Mouse (Mus musculus) limb, embryonic 10.5 days (tissue): ENCODE measurements at regions not wholly inside any gene's neighbourhood (a gene's known extent, or its start where the extent isn't known, plus 50 kb on each side); places are given as distances from the start of the nearest gene placed in this dataset.

Experiments used
- DNase-seq: peaks from one replicate; pipeline ENCODE4 v3.0.0-alpha.2; 2017; ENCODE audit warnings: low spot score
- H3K27ac ChIP-seq: fragments of 300-500 bp; sonication (generic); 2 replicates; pipeline ENCODE4 v1.5.1; 2016; ENCODE audit warnings: mild to moderate bottlenecking
- H3K27me3 ChIP-seq: fragments of 300-500 bp; sonication (generic); 2 replicates; pipeline ENCODE4 v1.6.1; 2016; ENCODE audit warnings: low read depth, mild to moderate bottlenecking; ENCODE audit not compliant: poor library complexity, severe bottlenecking
- H3K36me3 ChIP-seq: fragments of 300-500 bp; sonication (generic); 2 replicates; pipeline ENCODE4 v1.6.1; 2016; ENCODE audit warnings: mild to moderate bottlenecking, moderate library complexity
- H3K4me1 ChIP-seq: fragments of 300-500 bp; sonication (generic); 2 replicates; pipeline ENCODE4 v1.6.1; 2016
- H3K4me3 ChIP-seq: fragments of 300-500 bp; sonication (generic); 2 replicates; pipeline ENCODE4 v1.5.1; 2016; ENCODE audit warnings: mild to moderate bottlenecking, moderate library complexity
- H3K9me3 ChIP-seq: fragments of 300-500 bp; sonication (generic); replicated peaks from 2 replicates; pipeline ENCODE4 v1.6.1; 2016; ENCODE audit warnings: mild to moderate bottlenecking
- WGBS: fragments of 180-500 bp; shearing (Covaris S2); methylation state at CpG from one replicate; pipeline ENCODE4 v1.1.7; 2016; 5-methylcytosine and 5-hydroxymethylcytosine counted together

DNA sequence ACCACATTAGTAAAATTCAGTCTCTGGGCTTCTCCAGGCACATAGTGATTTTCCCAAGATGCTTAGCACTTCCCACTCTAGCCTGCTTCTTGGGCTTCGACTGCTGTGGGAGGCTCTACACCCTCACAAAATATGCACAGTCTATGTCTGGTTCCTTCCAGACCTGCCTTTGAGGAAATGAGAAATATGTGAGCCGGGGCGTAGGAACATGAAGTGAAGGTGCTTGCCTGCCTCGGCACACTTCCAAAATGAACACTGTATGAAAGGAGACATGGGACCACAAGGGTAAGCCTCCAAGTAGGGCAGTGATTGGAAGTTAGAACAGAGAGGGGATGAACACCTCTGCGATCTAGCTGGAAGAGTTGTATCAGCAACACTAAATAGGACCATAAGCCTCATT, 54.5 kb downstream of the Gm10260 start:
- DNase-seq: no peak
- Histone ChIP-seq H3K4me1 (no peaks in the 10 kb centered on the region), H3K9me3 (no peaks in the 10 kb centered on the region), H3K36me3 (no peaks in the 10 kb centered on the region), H3K4me3 (no peak overlapping the region), H3K27me3 (no peaks in the 10 kb centered on the region), H3K27ac (no peak overlapping the region)
- 90% methylated on average over 5 of the region's 5 CpGs for WGBS

DNA sequence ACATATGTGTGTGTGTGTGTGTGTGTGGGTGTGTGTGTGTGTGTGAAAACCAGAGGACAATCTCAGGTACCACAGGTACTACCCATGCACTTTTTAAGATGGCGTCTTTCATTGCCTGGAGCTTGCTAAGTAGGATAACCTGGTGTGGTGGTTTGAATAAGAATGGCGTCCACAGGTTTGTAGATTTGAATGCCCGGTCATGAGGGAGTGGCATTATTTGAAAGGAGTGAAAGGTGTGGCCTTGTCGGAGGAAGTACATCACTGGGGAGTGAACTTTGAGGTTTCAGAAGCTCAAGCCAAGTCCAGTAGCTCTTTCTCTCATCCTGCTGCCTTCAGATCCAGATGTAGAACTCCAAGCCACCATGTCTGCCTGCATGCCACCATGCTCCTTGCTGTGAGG, 55.9 kb downstream of the Gm10260 start:
- Histone ChIP-seq H3K4me1 (no peaks in the 10 kb centered on the region), H3K36me3 (no peaks in the 10 kb centered on the region), H3K27ac (no peak overlapping the region), H3K9me3 (no peaks in the 10 kb centered on the region), H3K27me3 (no peaks in the 10 kb centered on the region), H3K4me3 (no peak overlapping the region)
- no peak for DNase-seq
- WGBS: 90% methylated on average over 4 of the region's 4 CpGs

DNA sequence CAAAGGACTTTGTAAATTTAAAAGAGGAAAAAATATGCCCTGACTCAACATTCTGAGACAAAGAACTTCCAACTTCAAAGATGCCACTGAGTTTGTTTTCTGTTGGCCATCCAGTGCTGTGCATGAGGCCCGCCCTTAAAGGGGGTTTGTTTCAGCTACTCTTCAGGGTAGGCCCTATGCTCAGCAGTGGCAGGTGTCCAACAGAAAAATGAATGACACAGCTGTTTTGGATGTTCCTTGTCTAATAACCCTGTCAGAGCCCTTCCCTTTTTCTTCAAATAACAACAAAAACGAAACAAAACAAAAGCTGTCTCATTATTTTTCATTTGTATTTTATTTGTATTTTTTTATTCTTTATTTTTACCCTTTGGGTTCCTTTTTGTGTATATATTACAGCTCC, 61.5 kb downstream of the Gm10260 start:
- H3K27ac ChIP-seq: no peak overlapping the region
- DNase-seq: no peak
- H3K36me3 ChIP-seq: no peaks in the 10 kb centered on the region
- no peaks in the 10 kb centered on the region for H3K9me3 ChIP-seq
- peaks cover 6% of the 10 kb centered on the region for H3K4me1 ChIP-seq
- WGBS: 90% methylated on average over 2 of the region's 2 CpGs
- no peak overlapping the region for H3K4me3 ChIP-seq
- H3K27me3 ChIP-seq: no peaks in the 10 kb centered on the region

GRCm38 (mm10) chr13:97698317-97698716, 62.1 kb downstream of the Gm10260 start:
- no peaks in the 10 kb centered on the region for H3K27me3 ChIP-seq
- H3K27ac ChIP-seq: no peak overlapping the region
- no peak overlapping the region for H3K4me3 ChIP-seq
- 91% methylated on average over 1 of the region's 1 CpGs for WGBS
- no peaks in the 10 kb centered on the region for H3K9me3 ChIP-seq
- no peak for DNase-seq
- H3K4me1 ChIP-seq: peaks cover 6% of the 10 kb centered on the region
- no peaks in the 10 kb centered on the region for H3K36me3 ChIP-seq

DNA sequence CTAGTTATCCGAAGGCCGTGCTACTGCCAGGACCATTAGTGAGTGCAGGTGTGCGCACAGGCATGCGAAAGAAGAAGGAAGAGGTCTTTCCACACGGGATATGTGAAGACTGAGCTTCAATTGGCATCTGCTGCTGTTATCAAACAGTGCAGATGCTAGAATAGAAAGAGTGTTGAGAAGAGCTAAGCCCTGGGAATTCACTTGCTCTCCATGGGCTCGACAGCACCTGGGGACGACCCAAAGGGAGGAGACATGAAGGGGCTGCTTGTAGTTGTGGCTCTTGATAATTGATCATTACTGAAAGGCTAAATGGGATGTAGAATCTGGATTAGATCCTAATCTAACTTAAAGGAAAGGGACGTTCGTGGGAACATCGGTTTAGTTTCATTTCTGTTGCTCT, 63.2 kb downstream of the Gm10260 start:
- Histone ChIP-seq H3K36me3 (no peaks in the 10 kb centered on the region), H3K4me3 (no peak overlapping the region), H3K4me1 (peaks cover 6% of the 10 kb centered on the region), H3K27me3 (no peaks in the 10 kb centered on the region), H3K9me3 (no peaks in the 10 kb centered on the region), H3K27ac (no peak overlapping the region)
- no peak for DNase-seq
- WGBS: 87% methylated on average over 10 of the region's 10 CpGs

GRCm38 (mm10) chr13:97695022-97695421, 65.4 kb downstream of the Gm10260 start:
- no peak overlapping the region for H3K4me3 ChIP-seq
- 71% methylated on average over 2 of the region's 2 CpGs for WGBS
- no peaks in the 10 kb centered on the region for H3K27me3 ChIP-seq
- no peak overlapping the region for H3K27ac ChIP-seq
- H3K4me1 ChIP-seq: peaks cover 6% of the 10 kb centered on the region
- DNase-seq: no peak
- no peaks in the 10 kb centered on the region for H3K36me3 ChIP-seq
- H3K9me3 ChIP-seq: no peaks in the 10 kb centered on the region

DNA sequence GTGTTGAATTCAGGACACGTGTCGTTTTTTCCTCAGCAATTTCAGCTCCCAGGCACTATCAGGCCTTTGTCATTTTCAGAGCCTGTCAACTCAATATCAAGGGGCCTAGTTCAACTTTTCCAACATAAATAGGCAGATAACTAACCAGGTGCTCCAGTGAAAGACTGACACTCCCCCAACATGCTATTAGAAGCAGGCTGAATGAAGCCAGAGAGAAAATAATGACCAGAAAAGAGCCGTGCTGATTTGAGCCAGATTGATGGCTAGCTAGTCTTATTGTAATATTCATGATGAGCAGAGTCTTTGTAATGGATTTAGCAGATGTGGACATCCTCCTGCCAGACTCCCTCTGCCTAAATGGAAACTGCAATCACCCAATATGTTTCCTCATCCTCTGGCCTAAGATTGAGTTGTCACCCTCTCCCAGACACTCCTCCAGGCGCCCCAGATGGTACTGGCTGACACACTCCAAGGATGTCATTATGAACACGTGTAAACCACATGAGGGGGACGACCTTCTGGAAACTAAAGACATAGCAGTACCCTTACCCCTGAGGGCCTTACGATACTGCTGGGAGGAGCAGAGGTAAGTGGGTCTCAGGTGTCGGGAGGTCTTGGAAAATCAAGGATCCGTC, 66.0 kb downstream of the Gm10260 start:
- WGBS: 57% methylated on average over 9 of the region's 9 CpGs
- Histone ChIP-seq H3K4me3 (no peak overlapping the region), H3K4me1 (peaks cover 6% of the 10 kb centered on the region), H3K9me3 (no peaks in the 10 kb centered on the region), H3K27ac (no peak overlapping the region), H3K36me3 (no peaks in the 10 kb centered on the region), H3K27me3 (no peaks in the 10 kb centered on the region)
- DNase-seq: peak; percentile 32

GRCm38 (mm10) chr13:97688310-97688886, 72.0 kb downstream of the Gm10260 start:
- WGBS: 91% methylated on average over 12 of the region's 12 CpGs

GRCm38 (mm10) chr13:97683836-97684235, 76.6 kb downstream of the Gm10260 start:
- H3K27ac ChIP-seq: no peak overlapping the region
- 86% methylated on average over 6 of the region's 6 CpGs for WGBS
- H3K9me3 ChIP-seq: no peaks in the 10 kb centered on the region
- 0 out of 2 replicates have a peak, but pooled peaks cover 6% of the 10 kb centered on the region for H3K27me3 ChIP-seq
- H3K4me1 ChIP-seq: peaks cover 10% of the 10 kb centered on the region
- DNase-seq: peak; percentile 15
- H3K4me3 ChIP-seq: no peak overlapping the region
- no peaks in the 10 kb centered on the region for H3K36me3 ChIP-seq

More at GRCm38 (mm10) chr13:97688310-97688886, 72.0 kb downstream of the Gm10260 start:
- Histone ChIP-seq H3K36me3 (no peaks in the 10 kb centered on the region), H3K27ac (no peak overlapping the region), H3K9me3 (no peaks in the 10 kb centered on the region), H3K4me3 (no peak overlapping the region), H3K27me3 (no peaks in the 10 kb centered on the region), H3K4me1 (no peaks in the 10 kb centered on the region)
- no peak for DNase-seq

DNA sequence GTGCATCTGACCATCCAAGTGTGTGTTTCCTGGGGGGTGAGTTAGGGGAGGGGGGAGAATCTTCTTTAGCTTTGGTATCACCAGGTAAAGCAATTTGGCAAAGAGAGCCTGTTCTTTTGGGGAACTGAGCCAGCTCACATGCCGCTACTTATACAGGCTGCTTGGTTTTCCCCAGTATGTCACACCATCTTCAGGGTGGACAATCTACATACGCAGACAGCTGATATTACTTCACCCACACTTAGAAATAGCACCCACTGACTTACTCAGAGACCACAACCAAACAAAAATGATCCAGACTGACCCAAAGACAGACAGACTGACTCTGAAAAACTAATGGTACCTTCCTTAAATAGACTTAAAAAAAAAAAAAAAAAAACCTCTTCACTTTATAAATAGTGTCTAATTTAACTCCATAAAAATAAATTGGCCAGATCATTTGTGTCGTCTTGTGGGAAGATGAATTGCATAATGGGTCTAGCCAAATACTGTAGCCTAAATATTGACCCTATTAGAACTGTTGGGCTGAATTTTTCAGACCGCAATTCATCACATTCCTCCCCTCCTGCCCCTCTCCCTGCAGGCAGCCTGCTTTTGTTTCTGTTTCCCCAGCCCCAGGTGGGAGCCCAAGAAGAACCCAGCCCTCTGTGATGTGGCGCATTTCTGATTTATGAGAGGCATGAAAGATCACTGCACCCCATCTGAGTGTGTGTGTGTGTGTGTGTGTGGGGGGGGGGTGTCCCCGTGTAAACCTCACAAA, 79.0 kb downstream of the Gm10260 start:
- no peak overlapping the region for H3K4me3 ChIP-seq
- 46% methylated on average over 6 of the region's 6 CpGs for WGBS

GRCm38 (mm10) chr13:97680283-97680896, 80.0 kb downstream of the Gm10260 start:
- DNase-seq: no peak

More for the DNA sequence above, 79.0 kb downstream of the Gm10260 start:
- Histone ChIP-seq H3K4me1 (peaks cover 10% of the 10 kb centered on the region), H3K36me3 (no peaks in the 10 kb centered on the region), H3K27ac (peak overlapping the region; percentile 71), H3K9me3 (no peaks in the 10 kb centered on the region), H3K27me3 (0 out of 2 replicates have a peak, but pooled peaks cover 6% of the 10 kb centered on the region)
- peak; percentile 37 for DNase-seq

DNA sequence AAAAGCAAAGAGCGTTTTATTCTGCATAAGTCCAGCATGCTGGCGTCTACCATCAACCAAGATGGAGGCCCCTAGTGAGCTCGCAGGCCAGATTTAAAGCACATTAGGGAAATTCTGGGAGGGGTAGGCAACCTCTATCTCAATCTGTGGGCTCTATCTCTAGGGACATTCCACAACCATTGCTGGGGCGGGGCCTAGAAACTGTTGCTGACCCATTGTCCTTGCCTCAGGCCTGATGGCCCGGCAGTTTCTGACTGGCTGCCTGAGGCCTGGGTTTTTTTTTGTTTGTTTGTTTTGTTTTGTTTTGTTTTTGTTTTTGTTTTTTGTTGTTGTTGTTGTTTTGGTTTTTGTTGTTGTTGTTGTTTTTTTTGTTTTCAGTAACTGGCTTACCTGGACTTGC, 81.4 kb downstream of the Gm10260 start:
- H3K9me3 ChIP-seq: no peaks in the 10 kb centered on the region
- no peak overlapping the region for H3K27ac ChIP-seq
- H3K36me3 ChIP-seq: no peaks in the 10 kb centered on the region
- H3K4me3 ChIP-seq: no peak overlapping the region
- H3K27me3 ChIP-seq: 0 out of 2 replicates have a peak, but pooled peaks cover 6% of the 10 kb centered on the region
- no peak for DNase-seq
- WGBS: 93% methylated on average over 5 of the region's 5 CpGs
- H3K4me1 ChIP-seq: peaks cover 10% of the 10 kb centered on the region

More at GRCm38 (mm10) chr13:97680283-97680896, 80.0 kb downstream of the Gm10260 start:
- no peaks in the 10 kb centered on the region for H3K36me3 ChIP-seq
- no peak overlapping the region for H3K4me3 ChIP-seq
- 0 out of 2 replicates have a peak, but pooled peaks cover 6% of the 10 kb centered on the region for H3K27me3 ChIP-seq
- peaks cover 10% of the 10 kb centered on the region for H3K4me1 ChIP-seq
- H3K27ac ChIP-seq: no peak overlapping the region
- WGBS: 76% methylated on average over 5 of the region's 5 CpGs
- H3K9me3 ChIP-seq: no peaks in the 10 kb centered on the region
